Mouse (Mus musculus) ES-E14 (cell line): ENCODE results near the gene Lifr. TPM values are rescaled to one million over a fixed set of nuclear protein-coding genes. Genes with fewer than 3 reads are reported as not detected.

Experiments used
- DNase-seq: peaks from one replicate; pipeline ENCODE4 v3.0.0-alpha.2; 2013; ENCODE audit warnings: low read depth, low spot score
- H3K27ac ChIP-seq: 2 replicates; pipeline ENCODE4 v1.5.1; 2012; ENCODE audit warnings: low read depth, mild to moderate bottlenecking, low read length, moderate library complexity, mixed read lengths; ENCODE audit not compliant: poor library complexity, insufficient read depth, severe bottlenecking
- H3K36me3 ChIP-seq: 2 replicates; pipeline ENCODE4 v1.6.1; 2012; ENCODE audit warnings: mild to moderate bottlenecking, low read length, moderate library complexity, mixed read lengths; ENCODE audit not compliant: control insufficient read depth, poor library complexity, insufficient read depth, severe bottlenecking
- H3K4me1 ChIP-seq, 2 experiments: fragments of 150-350 bp in 1 of 2; sonication (generic) in 1 of 2; 2 replicates each; pipeline ENCODE4 v1.6.1; 2012; ENCODE audit warnings: low read length in 2 of 2, mild to moderate bottlenecking in 1 of 2, mixed read lengths in 1 of 2; ENCODE audit not compliant: control insufficient read depth in 2 of 2, insufficient read depth in 2 of 2, poor library complexity in 1 of 2
- H3K4me3 ChIP-seq, 2 experiments: fragments of 150-350 bp in 1 of 2; sonication (generic) in 1 of 2; 2 replicates each; pipeline ENCODE4 v1.5.1; 2012; ENCODE audit warnings: low read length in 2 of 2, low read depth in 1 of 2, mild to moderate bottlenecking in 1 of 2, mixed read lengths in 1 of 2; ENCODE audit not compliant: insufficient read depth in 1 of 2, poor library complexity in 1 of 2, severe bottlenecking in 1 of 2
- H3K9ac ChIP-seq: 2 replicates; pipeline ENCODE4 v1.6.1; 2012; ENCODE audit warnings: low read depth, mild to moderate bottlenecking, low read length, mixed read lengths; ENCODE audit not compliant: poor library complexity, insufficient read depth, severe bottlenecking
- H3K9me3 ChIP-seq: fragments of 150-350 bp; sonication (generic); 2 replicates; pipeline ENCODE4 v1.6.1; 2012; ENCODE audit warnings: low read depth, mild to moderate bottlenecking, low read length; ENCODE audit not compliant: control insufficient read depth, insufficient read depth
- CHD2 ChIP-seq: IDR thresholded peaks from 2 replicates; pipeline ENCODE4 v1.6.1; 2014; ENCODE audit warnings: mild to moderate bottlenecking, low read depth, low read length, inconsistent platforms
- HCFC1 ChIP-seq: IDR thresholded peaks from 2 replicates; pipeline ENCODE4 v1.6.1; 2012; ENCODE audit warnings: low read length, inconsistent platforms, borderline replicate concordance; ENCODE audit not compliant: insufficient read depth
- MAFK ChIP-seq: IDR thresholded peaks from 2 replicates; pipeline ENCODE4 v1.6.1; 2014; ENCODE audit warnings: mild to moderate bottlenecking, low read depth, low read length, inconsistent platforms; ENCODE audit not compliant: insufficient read depth
- ZC3H11A ChIP-seq: IDR thresholded peaks from 2 replicates; pipeline ENCODE4 v1.6.1; 2012; ENCODE audit warnings: low read depth, mild to moderate bottlenecking, inconsistent platforms, low read length, borderline replicate concordance
- ZNF384 ChIP-seq: IDR thresholded peaks from 2 replicates; pipeline ENCODE4 v1.6.1; 2012; ENCODE audit warnings: low read depth, low read length, inconsistent platforms
- in situ Hi-C, 2 experiments: fragments of 600-800 bp; cut with MboI; formaldehyde crosslinking; loops; one replicate each; pipeline ENCODE4 v1.15.1; 2025; ENCODE audit warnings: low sequenced_read_pairs in 2 of 2, inconsistent platforms in 1 of 2; ENCODE audit not compliant: unreplicated experiment in 2 of 2
- total RNA-seq: library from RNA; depleted of rRNA; stranded (reverse); fragments of 300-350 nt; gene quantifications from 2 replicates; pipeline ENCODE4 v1.2.3, GENCODE M21; 2012

The Lifr gene
- total RNA-seq, 1 experiment: 89.3 TPM

GRCm38 (mm10) chr15:7201421-7202380 is 111.3 kb downstream of the Lifr start:
- TF ChIP-seq MAFK (no peak), CHD2 (no peak), HCFC1 (no peak), ZNF384 (no peak), ZC3H11A (no peak)
- Histone ChIP-seq H3K4me3 (no peak overlapping the region), H3K4me1 (no peaks in the 10 kb centered on the region; a peak in 1 of 4 replicates), H3K27ac (no peak overlapping the region), H3K9ac (no peak overlapping the region), H3K9me3 (no peaks in the 10 kb centered on the region), H3K36me3 (no peaks in the 10 kb centered on the region)
- no peak for DNase-seq
- in situ Hi-C loops: loop anchor here in 1 of 2 experiments (25.0 kb wide), 2 partner anchors 289 to 564 kb away; no protein-coding TSS in a partner anchor

DNA sequence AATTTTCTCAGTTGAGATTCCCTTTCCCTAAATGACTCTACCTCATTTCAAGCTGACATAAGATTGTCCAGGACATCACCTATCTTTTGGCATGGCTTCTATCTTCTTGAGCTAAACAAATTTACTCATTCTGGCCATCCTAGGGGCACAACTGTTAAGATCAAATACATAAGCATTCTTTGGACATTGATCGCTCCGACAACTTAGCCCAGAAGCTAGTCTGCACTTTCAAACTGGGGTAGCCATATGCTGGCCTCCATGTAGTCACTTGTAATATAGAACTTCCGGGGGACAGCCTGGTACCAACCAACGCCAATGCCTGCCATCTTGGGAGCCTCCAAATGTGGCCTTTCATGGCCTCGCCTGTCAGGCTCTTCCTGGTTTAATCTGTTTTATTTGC is 112.6 kb downstream of the Lifr start:
- Histone ChIP-seq H3K36me3 (no peaks in the 10 kb centered on the region), H3K4me1 (no peaks in the 10 kb centered on the region; a peak in 1 of 4 replicates), H3K9me3 (no peaks in the 10 kb centered on the region), H3K9ac (no peak overlapping the region), H3K4me3 (no peak overlapping the region), H3K27ac (no peak overlapping the region)
- in situ Hi-C loops: loop anchor here in 1 of 2 experiments (25.0 kb wide), 2 partner anchors 291 to 566 kb away; no protein-coding TSS in a partner anchor
- no peak for DNase-seq
- no peak for TF ChIP-seq ZNF384
- no peak for TF ChIP-seq CHD2
- no peak for TF ChIP-seq MAFK
- TF ChIP-seq ZC3H11A: no peak
- no peak for TF ChIP-seq HCFC1

GRCm38 (mm10) chr15:7203606-7204330 is 113.4 kb downstream of the Lifr start:
- in situ Hi-C loops: loop anchor here in 1 of 2 experiments (25.0 kb wide), 2 partner anchors 291 to 566 kb away; no protein-coding TSS in a partner anchor
- Histone ChIP-seq H3K27ac (no peak overlapping the region), H3K9ac (no peak overlapping the region), H3K4me3 (no peak overlapping the region), H3K4me1 (no peaks in the 10 kb centered on the region; a peak in 1 of 4 replicates), H3K36me3 (no peaks in the 10 kb centered on the region), H3K9me3 (no peaks in the 10 kb centered on the region)
- DNase-seq: no peak
- no peak for TF ChIP-seq MAFK
- no peak for TF ChIP-seq ZC3H11A
- TF ChIP-seq HCFC1: no peak
- TF ChIP-seq CHD2: no peak
- TF ChIP-seq ZNF384: no peak

GRCm38 (mm10) chr15:7204917-7205316 is 114.5 kb downstream of the Lifr start:
- H3K27ac ChIP-seq: no peak overlapping the region
- no peaks in the 10 kb centered on the region for H3K9me3 ChIP-seq
- H3K36me3 ChIP-seq: no peaks in the 10 kb centered on the region
- no peak overlapping the region for H3K4me3 ChIP-seq
- no peak for DNase-seq
- TF ChIP-seq ZC3H11A (no peak), CHD2 (no peak), HCFC1 (no peak), ZNF384 (no peak), MAFK (no peak)
- in situ Hi-C loops: loop anchor here in 1 of 2 experiments (25.0 kb wide), 2 partner anchors 293 to 568 kb away; no protein-coding TSS in a partner anchor
- no peak overlapping the region for H3K9ac ChIP-seq
- H3K4me1 ChIP-seq: no peaks in the 10 kb centered on the region; a peak in 1 of 4 replicates
